Mouse (Mus musculus) left cerebral cortex, adult 9 months (tissue): ENCODE measurements at regions not wholly inside any gene's neighbourhood (a gene's known extent, or its start where the extent isn't known, plus 50 kb on each side); places are given as distances from the start of the nearest gene placed in this dataset.
A peak's percentile ranks its signal among the peaks of the same experiment; 100 is the strongest.

Experiments used
- DNase-seq, 2 experiments: peaks; one replicate each; pipeline ENCODE4 v3.0.0; 2022; ENCODE audit warnings: low spot score in 2 of 2

DNA sequence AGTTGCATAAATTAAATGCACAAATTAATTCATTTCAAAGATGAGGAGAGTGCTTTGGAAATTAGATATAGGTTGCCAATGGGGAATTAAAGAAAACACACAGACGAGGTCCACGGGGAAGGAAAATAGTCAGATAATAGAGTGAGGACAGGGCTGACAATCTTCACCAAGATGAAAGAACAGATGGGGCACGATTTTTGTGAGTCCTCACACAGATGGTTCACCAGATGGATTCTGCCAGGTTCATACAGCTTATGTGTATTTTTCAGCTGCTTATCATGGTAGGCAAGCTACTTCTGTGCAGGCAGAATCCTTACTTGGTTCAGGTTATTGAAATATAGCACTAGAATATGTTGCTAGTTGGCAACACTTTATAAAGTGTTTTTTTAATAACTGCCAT lies 1585.4 kb upstream of the Igfbp7 start:
- DNase-seq = peak; percentile 11 to 78

DNA sequence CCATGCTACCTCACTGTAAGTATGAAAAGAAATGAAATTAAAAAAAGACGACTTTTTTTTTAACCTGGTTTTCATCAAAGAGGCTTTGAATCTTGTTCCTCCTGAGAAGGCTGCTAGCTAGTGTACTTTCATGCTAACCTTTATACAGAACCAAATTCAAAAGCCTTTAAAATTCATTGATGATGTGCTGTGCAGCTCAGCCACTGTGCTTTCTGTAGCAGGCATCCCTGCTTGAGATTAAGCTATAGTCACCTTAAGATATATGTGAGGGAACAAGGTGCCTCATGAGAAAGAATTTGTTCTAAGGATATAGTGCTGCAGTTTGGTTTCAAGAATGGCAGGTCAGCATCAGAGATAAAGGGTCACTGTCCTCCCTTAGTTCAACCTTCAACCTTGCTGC lies 1581.9 kb upstream of the Igfbp7 start:
- no peak for DNase-seq

DNA sequence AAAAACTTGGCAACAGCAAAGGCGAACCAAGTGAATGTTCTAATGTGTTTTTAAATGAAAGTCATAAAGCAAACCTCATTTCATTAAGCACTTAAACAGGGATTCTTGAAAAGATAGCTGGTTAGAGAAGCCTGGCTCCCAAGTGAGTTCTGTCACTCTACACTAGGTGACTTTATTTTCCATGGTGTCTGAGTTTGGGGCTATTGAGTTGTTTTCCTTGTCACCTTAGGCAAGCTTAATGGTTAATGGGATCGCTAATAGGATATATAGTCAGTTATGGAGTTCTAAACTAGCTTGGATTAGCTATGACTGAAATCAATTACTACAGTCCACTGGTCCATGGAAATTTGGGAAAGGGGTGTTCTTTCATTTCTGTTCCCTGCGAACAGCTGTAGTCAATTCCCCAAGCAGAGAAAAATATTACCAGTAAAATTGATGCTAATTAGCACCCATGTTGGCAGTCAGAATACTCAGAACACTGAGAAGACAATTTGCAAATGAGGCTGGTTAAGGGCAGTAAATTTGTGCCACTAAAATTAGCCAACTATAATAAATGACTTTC lies 1568.7 kb upstream of the Igfbp7 start:
- no peak for DNase-seq

DNA sequence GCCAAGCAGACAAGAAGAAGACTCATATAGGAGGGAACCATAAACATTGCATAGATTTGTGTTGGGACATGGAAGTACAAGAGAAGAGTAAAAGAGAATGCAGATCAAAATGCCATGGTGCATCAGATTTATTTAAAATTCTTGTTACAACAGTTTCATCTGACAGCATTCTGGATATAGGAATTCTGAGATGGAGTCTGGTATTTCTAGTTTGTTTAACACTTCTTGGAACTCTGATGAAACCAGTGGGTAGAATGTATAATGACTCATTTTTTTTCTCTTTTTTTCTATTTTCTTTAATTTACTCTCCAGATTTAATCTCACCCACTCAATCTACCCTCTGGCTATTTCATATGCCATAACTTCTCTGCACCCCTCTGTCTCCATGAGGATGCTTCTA lies 1537.9 kb upstream of the Igfbp7 start:
- DNase-seq = no peak

DNA sequence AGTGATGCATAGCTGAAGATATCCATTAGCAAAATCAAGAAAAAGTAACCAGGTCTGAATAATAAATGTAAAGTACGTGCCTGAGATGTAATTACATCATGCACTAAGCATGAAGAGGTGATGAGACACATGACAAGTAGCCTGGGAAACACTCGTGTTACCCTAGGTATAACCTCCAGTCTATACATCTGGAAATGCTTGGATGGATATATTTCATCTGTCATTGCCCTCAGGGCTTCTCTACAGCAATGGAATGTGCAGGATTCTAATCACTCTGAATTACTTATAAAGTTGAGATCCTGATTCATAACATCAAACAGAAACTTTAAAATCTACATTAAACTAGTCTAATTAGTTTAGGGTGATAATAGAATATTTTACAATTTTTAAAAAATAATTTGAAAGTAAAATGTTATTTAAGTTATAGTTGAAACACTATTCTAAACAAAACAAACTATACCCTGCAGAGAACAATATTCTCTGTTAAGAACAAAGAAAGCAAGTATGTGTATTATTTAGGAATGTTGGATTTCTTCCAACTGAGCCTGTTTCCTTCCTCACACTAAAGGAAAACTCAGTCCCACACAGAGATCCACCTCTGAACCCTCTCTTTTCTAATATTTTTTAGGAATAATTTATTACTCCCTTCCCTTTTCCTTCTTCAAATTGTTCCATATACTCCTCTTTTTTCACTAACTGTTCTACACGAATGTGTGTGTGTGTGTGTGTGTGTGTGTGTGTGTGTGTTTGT lies 1514.2 kb upstream of the Igfbp7 start:
- no peak for DNase-seq

DNA sequence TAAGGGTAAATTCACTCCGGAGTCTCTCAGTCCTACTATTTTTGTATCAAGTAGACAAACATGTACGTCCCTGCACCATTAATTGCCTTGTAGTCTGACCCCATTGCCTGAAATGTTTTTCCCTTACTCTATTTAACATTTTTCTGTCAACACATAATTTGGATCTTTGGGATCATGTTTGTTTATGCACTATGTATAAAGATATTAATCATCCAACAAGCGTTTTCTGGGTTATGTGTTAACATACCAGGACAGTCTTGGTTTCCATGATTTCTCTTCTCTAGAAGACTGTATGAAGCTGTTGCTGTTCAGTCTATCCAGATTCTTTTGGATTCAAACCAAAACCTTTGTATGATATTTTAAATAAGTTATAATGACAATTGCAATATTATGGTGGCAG lies 1492.3 kb upstream of the Igfbp7 start:
- DNase-seq = no peak

DNA sequence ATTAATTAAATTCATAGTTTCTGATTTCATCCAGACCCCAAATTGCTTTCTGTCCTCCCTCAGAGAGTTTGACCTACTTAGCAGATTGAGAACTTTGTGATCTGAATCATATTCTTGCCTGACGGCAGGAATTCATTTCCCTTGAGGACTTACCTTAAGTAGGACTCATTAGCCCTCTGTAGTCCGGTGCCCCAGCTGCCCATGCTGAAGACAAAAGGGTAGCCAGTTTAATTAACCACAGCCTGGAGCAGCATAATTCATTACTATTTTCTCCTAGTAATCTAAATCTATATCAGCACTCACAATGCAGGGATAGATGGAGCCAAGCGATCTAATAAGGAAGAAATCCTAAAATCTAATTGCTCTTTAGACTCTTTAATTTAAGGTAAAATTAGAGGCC lies 1470.9 kb upstream of the Igfbp7 start:
- no peak for DNase-seq

DNA sequence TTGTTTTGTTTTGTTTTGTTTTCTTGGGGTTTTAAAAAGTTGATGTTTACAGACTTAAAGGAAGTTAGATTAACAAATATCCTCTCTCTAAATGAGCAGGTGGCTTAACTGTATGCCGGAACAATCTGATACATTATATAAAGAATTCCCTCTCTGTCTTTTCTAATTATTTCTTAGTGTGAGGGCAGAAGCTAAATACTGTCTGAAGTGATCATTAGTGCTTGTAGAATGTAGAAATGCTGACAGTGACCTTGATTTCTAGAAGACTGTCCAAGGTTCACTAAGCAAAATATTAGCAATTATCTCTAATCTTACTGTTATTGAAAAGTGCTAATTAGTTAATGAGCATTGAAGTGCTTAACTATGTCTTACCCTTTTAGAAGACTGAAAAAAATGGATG lies 1437.3 kb upstream of the Igfbp7 start:
- no peak for DNase-seq

DNA sequence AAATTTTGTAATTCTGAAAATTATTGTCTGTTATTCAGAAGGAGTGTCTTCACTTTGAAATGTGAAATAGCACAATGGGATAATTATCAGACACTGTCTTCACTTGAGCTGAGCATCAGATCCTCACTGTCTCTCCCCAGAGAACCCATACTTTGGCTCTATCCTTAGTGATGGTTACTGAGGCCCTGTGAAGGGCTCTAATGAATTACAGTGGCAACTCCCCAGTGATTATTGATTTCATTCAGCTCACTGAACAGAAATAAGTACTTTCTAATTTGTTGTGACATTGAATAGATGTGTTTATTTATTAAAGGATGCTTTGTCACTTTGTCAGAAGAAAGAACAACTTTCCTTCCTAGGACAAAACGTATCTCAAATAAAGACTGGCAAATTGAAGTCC lies 1389.5 kb upstream of the Igfbp7 start:
- no peak for DNase-seq
